Mouse (Mus musculus) limb, embryonic 11.5 days (tissue): ENCODE measurements at regions not wholly inside any gene's neighbourhood (a gene's known extent, or its start where the extent isn't known, plus 50 kb on each side); places are given as distances from the start of the nearest gene placed in this dataset.

ENCODE experiments used
- ATAC-seq: fragments of 200-750 bp; cut with Nextera tagmentation; 2 replicates; pipeline ENCODE4 v1.8.0; 2017; ENCODE audit warnings: low read depth; ENCODE audit not compliant: insufficient number of reproducible peaks, low FRiP score, low TSS enrichment
- DNase-seq: peaks from one replicate; pipeline ENCODE4 v3.0.0-alpha.2; 2015; ENCODE audit warnings: low spot score
- H3K27ac ChIP-seq: fragments of 300-500 bp; sonication (generic); replicated peaks from 2 replicates; pipeline ENCODE4 v1.5.1; 2014; ENCODE audit warnings: low read depth, mild to moderate bottlenecking, low read length
- H3K27me3 ChIP-seq: fragments of 300-500 bp; sonication (generic); 2 replicates; pipeline ENCODE4 v1.6.1; 2014; ENCODE audit warnings: mild to moderate bottlenecking, low read length, mixed read lengths; ENCODE audit not compliant: control insufficient read depth, insufficient read depth
- H3K36me3 ChIP-seq: fragments of 300-500 bp; sonication (generic); 2 replicates; pipeline ENCODE4 v1.6.1; 2014; ENCODE audit warnings: mild to moderate bottlenecking, low read length, moderate library complexity, mixed read lengths; ENCODE audit not compliant: control insufficient read depth, insufficient read depth
- H3K4me1 ChIP-seq: fragments of 300-500 bp; sonication (generic); 2 replicates; pipeline ENCODE4 v1.6.1; 2014; ENCODE audit warnings: low read length, mixed read lengths; ENCODE audit not compliant: control insufficient read depth, insufficient read depth
- H3K4me2 ChIP-seq: fragments of 300-500 bp; sonication (generic); 2 replicates; pipeline ENCODE4 v1.6.1; 2014; ENCODE audit warnings: low read depth, mild to moderate bottlenecking, moderate library complexity; ENCODE audit not compliant: severe bottlenecking
- H3K4me3 ChIP-seq: fragments of 300-500 bp; sonication (generic); 2 replicates; pipeline ENCODE4 v1.5.1; 2014; ENCODE audit warnings: low read depth, low read length
- H3K9ac ChIP-seq: fragments of 300-500 bp; sonication (generic); 2 replicates; pipeline ENCODE4 v1.6.1; 2014; ENCODE audit warnings: mild to moderate bottlenecking, low read length
- H3K9me3 ChIP-seq: fragments of 300-500 bp; sonication (generic); 2 replicates; pipeline ENCODE4 v1.6.1; 2016; ENCODE audit warnings: low read length; ENCODE audit not compliant: control insufficient read depth
- WGBS: fragments of 180-500 bp; shearing (Covaris S2); extraction: QIAGEN DNeasy Blood & Tissue Kit; methylation state at CpG from one replicate; pipeline ENCODE4 v1.1.7; 2014; 5-methylcytosine and 5-hydroxymethylcytosine counted together

GRCm38 (mm10) chr10:26500265-26500935 lies 124.6 kb upstream of the L3mbtl3 start:
- H3K27ac ChIP-seq, result no peak overlapping the region
- WGBS, result 81% methylated on average over 12 of the region's 12 CpGs
- no peak overlapping the region for H3K9ac ChIP-seq
- no peak overlapping the region for H3K4me2 ChIP-seq
- H3K4me3 ChIP-seq, result no peak overlapping the region
- DNase-seq (no peak), ATAC-seq (no peak)
- H3K27me3 ChIP-seq, result no peaks in the 10 kb centered on the region
- H3K36me3 ChIP-seq, result no peaks in the 10 kb centered on the region
- no peaks in the 10 kb centered on the region for H3K4me1 ChIP-seq
- H3K9me3 ChIP-seq, result no peaks in the 10 kb centered on the region

GRCm38 (mm10) chr10:26520879-26521278 lies 145.1 kb upstream of the L3mbtl3 start:
- Histone ChIP-seq H3K4me3 (no peak overlapping the region), H3K4me2 (no peak overlapping the region), H3K4me1 (no peaks in the 10 kb centered on the region), H3K9ac (no peak overlapping the region), H3K27ac (no peak overlapping the region), H3K9me3 (no peaks in the 10 kb centered on the region), H3K36me3 (no peaks in the 10 kb centered on the region), H3K27me3 (no peaks in the 10 kb centered on the region)
- DNase-seq, result no peak
- WGBS, result 65% methylated on average over 6 of the region's 6 CpGs
- ATAC-seq, result no peak; the same call in 1 of the 2 replicates

- Histone ChIP-seq H3K27ac (no peak overlapping the region), H3K9me3 (no peaks in the 10 kb centered on the region), H3K9ac (no peak overlapping the region), H3K27me3 (no peaks in the 10 kb centered on the region), H3K4me2 (no peak overlapping the region), H3K4me1 (no peaks in the 10 kb centered on the region), H3K36me3 (no peaks in the 10 kb centered on the region), H3K4me3 (no peak overlapping the region)
- WGBS, result 71% methylated on average over 4 of the region's 4 CpGs
- DNase-seq (no peak), ATAC-seq (no peak)
Measured at GRCm38 (mm10) chr10:26525848-26526546, 150.2 kb upstream of the L3mbtl3 start.

GRCm38 (mm10) chr10:26540189-26540588 lies 164.4 kb upstream of the L3mbtl3 start:
- no peak overlapping the region for H3K27ac ChIP-seq
- H3K36me3 ChIP-seq, result no peaks in the 10 kb centered on the region
- H3K4me2 ChIP-seq, result no peak overlapping the region
- no peak overlapping the region for H3K9ac ChIP-seq
- H3K27me3 ChIP-seq, result no peaks in the 10 kb centered on the region
- ATAC-seq (no peak), DNase-seq (no peak)
- no peaks in the 10 kb centered on the region for H3K4me1 ChIP-seq
- H3K4me3 ChIP-seq, result no peak overlapping the region
- no peaks in the 10 kb centered on the region for H3K9me3 ChIP-seq

- WGBS, result 95% methylated on average over 1 of the region's 1 CpGs
- DNase-seq (no peak), ATAC-seq (no peak)
- Histone ChIP-seq H3K27ac (no peak overlapping the region), H3K4me1 (no peaks in the 10 kb centered on the region), H3K4me3 (no peak overlapping the region), H3K36me3 (no peaks in the 10 kb centered on the region), H3K9me3 (no peaks in the 10 kb centered on the region), H3K9ac (no peak overlapping the region), H3K4me2 (no peak overlapping the region), H3K27me3 (no peaks in the 10 kb centered on the region)
Measured at GRCm38 (mm10) chr10:26544061-26544460, 168.3 kb upstream of the L3mbtl3 start.

GRCm38 (mm10) chr10:26544796-26545195 lies 169.0 kb upstream of the L3mbtl3 start:
- ATAC-seq (no peak), DNase-seq (no peak)
- Histone ChIP-seq H3K9ac (no peak overlapping the region), H3K27me3 (no peaks in the 10 kb centered on the region), H3K4me3 (no peak overlapping the region), H3K4me2 (no peak overlapping the region), H3K36me3 (no peaks in the 10 kb centered on the region), H3K27ac (no peak overlapping the region), H3K9me3 (no peaks in the 10 kb centered on the region), H3K4me1 (no peaks in the 10 kb centered on the region)
- WGBS, result 71% methylated on average over 1 of the region's 1 CpGs

GRCm38 (mm10) chr10:26556246-26556645 lies 180.5 kb upstream of the L3mbtl3 start:
- Histone ChIP-seq H3K9ac (no peak overlapping the region), H3K4me3 (no peak overlapping the region), H3K27me3 (no peaks in the 10 kb centered on the region), H3K36me3 (no peaks in the 10 kb centered on the region), H3K9me3 (no peaks in the 10 kb centered on the region), H3K4me1 (no peaks in the 10 kb centered on the region), H3K4me2 (no peak overlapping the region), H3K27ac (0 out of 2 replicates have a peak overlapping the region, but pooled peaks have one; percentile 5)
- ATAC-seq (0 out of 2 replicates have a peak, but pooled peaks have one; percentile 37), DNase-seq (no peak)
- WGBS, result 39% methylated on average over 8 of the region's 8 CpGs

GRCm38 (mm10) chr10:26558118-26558517 lies 182.3 kb upstream of the L3mbtl3 start:
- Histone ChIP-seq H3K9ac (no peak overlapping the region), H3K36me3 (no peaks in the 10 kb centered on the region), H3K27ac (no peak overlapping the region), H3K27me3 (no peaks in the 10 kb centered on the region), H3K4me1 (no peaks in the 10 kb centered on the region), H3K9me3 (no peaks in the 10 kb centered on the region), H3K4me3 (no peak overlapping the region), H3K4me2 (no peak overlapping the region)
- ATAC-seq, result no peak
- DNase-seq, result no peak
- 52% methylated on average over 1 of the region's 1 CpGs for WGBS
